Mouse (Mus musculus): ENCODE results near the gene Fyn.

Gene Fyn

GRCm38 (mm10) chr10:39543258-39543770 lies 174.7 kb downstream of the Fyn start:
- no peak for DNase-seq

GRCm38 (mm10) chr10:39547369-39548074 lies 178.9 kb downstream of the Fyn start:
- DNase-seq = no peak

- DNase-seq = no peak
Measured at GRCm38 (mm10) chr10:39550791-39551190, 182.1 kb downstream of the Fyn start.

- no peak for DNase-seq
Measured at GRCm38 (mm10) chr10:39551637-39552185, 183.1 kb downstream of the Fyn start.

- no peak for DNase-seq
Measured at GRCm38 (mm10) chr10:39552351-39552814, 183.7 kb downstream of the Fyn start.

- no peak for DNase-seq
Measured at GRCm38 (mm10) chr10:39552903-39553302, 184.2 kb downstream of the Fyn start.

GRCm38 (mm10) chr10:39555289-39555715 lies 186.6 kb downstream of the Fyn start:
- no peak for DNase-seq

GRCm38 (mm10) chr10:39555740-39556139 lies 187.1 kb downstream of the Fyn start:
- no peak for DNase-seq

- no peak for DNase-seq
Measured at GRCm38 (mm10) chr10:39557360-39557759, 188.7 kb downstream of the Fyn start.

GRCm38 (mm10) chr10:39557851-39558250 lies 189.2 kb downstream of the Fyn start:
- no peak for DNase-seq

- DNase-seq = no peak
Measured at GRCm38 (mm10) chr10:39558492-39559005, 189.9 kb downstream of the Fyn start.

GRCm38 (mm10) chr10:39559321-39559720 lies 190.7 kb downstream of the Fyn start:
- DNase-seq = no peak

GRCm38 (mm10) chr10:39562383-39562782 lies 193.7 kb downstream of the Fyn start:
- DNase-seq = no peak

GRCm38 (mm10) chr10:39563552-39564223 lies 195.0 kb downstream of the Fyn start:
- no peak for DNase-seq

- no peak for DNase-seq
Measured at GRCm38 (mm10) chr10:39566901-39567300, 198.2 kb downstream of the Fyn start.

- no peak for DNase-seq
Measured at GRCm38 (mm10) chr10:39568991-39569390, 200.3 kb downstream of the Fyn start.

- DNase-seq = no peak
Measured at GRCm38 (mm10) chr10:39571011-39571410, 202.4 kb downstream of the Fyn start.

- DNase-seq = no peak
Measured at GRCm38 (mm10) chr10:39572050-39572671, 203.5 kb downstream of the Fyn start.

GRCm38 (mm10) chr10:39572672-39573051 lies 204.0 kb downstream of the Fyn start:
- DNase-seq = no peak

- DNase-seq = no peak
Measured at GRCm38 (mm10) chr10:39576466-39576865, 207.8 kb downstream of the Fyn start.

- no peak for DNase-seq
Measured at GRCm38 (mm10) chr10:39580477-39580876, 211.8 kb downstream of the Fyn start.

GRCm38 (mm10) chr10:39582385-39582784 lies 213.7 kb downstream of the Fyn start:
- DNase-seq = no peak

- no peak for DNase-seq
Measured at GRCm38 (mm10) chr10:39583718-39584117, 215.1 kb downstream of the Fyn start.

Measured in spleen, adult 18-20 months (tissue).